Mouse (Mus musculus): ENCODE results near the gene Thsd4. TPM values are rescaled to one million over a fixed set of nuclear protein-coding genes. Genes with fewer than 3 reads are reported as not detected.
A peak's percentile ranks its signal among the peaks of the same experiment; 100 is the strongest.

The Thsd4 gene
- polyA plus RNA-seq, 1 experiment from 2014 or later, result 11.4 TPM

DNA sequence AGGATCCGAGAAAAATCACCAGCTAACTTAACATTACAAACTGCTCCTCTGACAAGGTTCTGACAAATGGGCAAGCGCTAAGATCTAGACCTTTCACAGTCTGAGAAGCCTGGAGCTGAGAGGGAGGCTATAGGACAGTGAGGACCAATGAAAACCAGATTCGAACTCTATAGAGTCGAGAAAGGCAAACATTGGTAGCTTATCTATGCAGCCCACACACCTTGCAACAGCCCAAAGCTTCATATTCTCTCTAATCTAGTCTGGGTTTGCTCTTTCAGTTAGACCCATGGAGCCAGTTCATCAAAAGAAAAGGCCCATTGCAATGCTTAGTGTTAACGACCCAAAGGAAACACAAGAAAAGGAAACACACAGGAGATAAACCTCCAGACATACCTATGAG is 252.0 kb downstream of the Thsd4 start:
- Histone ChIP-seq H3K27ac (ENCODE audit: low read depth, low read length) (no peak overlapping the region), H3K4me3 (ENCODE audit: low read depth, low read length) (no peak overlapping the region), H3K4me2 (replicated peaks; ENCODE audit: low read depth) (no peak overlapping the region), H3K9ac (ENCODE audit: low read depth, low read length) (no peak overlapping the region), H3K36me3 (ENCODE audit: control insufficient read depth, insufficient read depth) (no peaks in the 10 kb centered on the region), H3K27me3 (replicated peaks; ENCODE audit: control insufficient read depth, insufficient read depth, low read length) (no peaks in the 10 kb centered on the region), H3K9me3 (ENCODE audit: control insufficient read depth) (no peaks in the 10 kb centered on the region), H3K4me1 (replicated peaks; ENCODE audit: control insufficient read depth, insufficient read depth, low read length) (no peaks in the 10 kb centered on the region)
- 81% methylated on average over 5 of the region's 5 CpGs for WGBS
- ATAC-seq, result no peak
- no peak for TF ChIP-seq CTCF (IDR thresholded peaks at IDR 0.05; ENCODE audit: low read depth)

DNA sequence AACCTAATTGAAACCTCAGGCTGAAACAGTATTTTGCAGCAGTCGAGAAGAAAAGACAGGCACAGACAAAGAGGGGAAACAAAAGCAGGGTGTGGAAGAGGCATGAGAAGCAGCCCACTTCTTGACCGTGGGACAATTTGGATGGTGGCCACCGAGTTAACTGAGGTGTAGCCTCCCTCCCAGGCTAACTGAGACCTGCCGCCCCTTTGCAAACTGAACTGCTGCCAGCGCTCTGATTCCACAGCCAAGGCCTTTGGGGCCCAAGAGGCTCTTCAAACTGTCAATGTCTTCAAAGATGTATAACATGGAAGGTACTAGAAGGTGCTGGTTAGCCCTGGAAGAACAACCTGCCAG is 254.6 kb downstream of the Thsd4 start:
- no peak for TF ChIP-seq CTCF (IDR thresholded peaks at IDR 0.05; ENCODE audit: low read depth)
- ATAC-seq, result no peak
- Histone ChIP-seq H3K4me3 (ENCODE audit: low read depth, low read length) (no peak overlapping the region), H3K36me3 (ENCODE audit: control insufficient read depth, insufficient read depth) (no peaks in the 10 kb centered on the region), H3K9me3 (ENCODE audit: control insufficient read depth) (no peaks in the 10 kb centered on the region), H3K27ac (ENCODE audit: low read depth, low read length) (no peak overlapping the region), H3K4me1 (replicated peaks; ENCODE audit: control insufficient read depth, insufficient read depth, low read length) (peaks cover 3% of the 10 kb centered on the region; the same call in 1 of the 2 replicates), H3K4me2 (replicated peaks; ENCODE audit: low read depth) (no peak overlapping the region), H3K27me3 (replicated peaks; ENCODE audit: control insufficient read depth, insufficient read depth, low read length) (no peaks in the 10 kb centered on the region), H3K9ac (ENCODE audit: low read depth, low read length) (no peak overlapping the region)
- 89% methylated on average over 5 of the region's 5 CpGs for WGBS

DNA sequence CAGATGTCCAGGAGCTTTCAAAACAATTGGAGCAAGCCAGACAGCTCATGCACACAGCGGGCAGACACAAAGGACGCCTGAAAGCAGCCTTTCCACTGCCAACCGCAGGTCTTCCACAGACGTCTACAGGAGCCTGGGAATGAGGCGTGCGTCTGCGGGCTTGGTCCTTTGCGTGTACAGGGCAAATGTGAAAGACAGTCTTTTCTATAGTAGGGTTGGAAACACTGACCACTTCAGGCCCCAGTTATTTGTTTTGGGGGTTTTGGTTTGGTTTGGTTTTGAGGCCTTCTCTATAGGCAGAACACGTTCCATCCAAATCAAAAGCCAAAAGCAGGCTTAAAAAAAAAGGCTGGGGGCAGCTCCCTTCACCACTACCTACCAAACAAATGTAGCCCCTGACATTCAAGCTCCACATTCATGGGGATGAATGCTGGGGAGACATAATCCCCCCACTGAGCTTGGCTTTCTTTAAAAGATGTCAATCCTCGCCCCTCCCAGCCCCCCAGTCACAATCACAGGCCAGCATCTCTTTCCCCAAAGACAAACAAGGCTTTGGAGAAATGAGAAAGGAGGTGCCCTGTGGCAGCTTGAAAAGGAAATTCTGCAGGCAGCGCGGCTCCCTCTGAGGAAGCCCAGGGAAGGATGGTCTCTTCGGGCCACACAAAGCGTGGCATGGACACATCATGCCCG is 255.1 kb downstream of the Thsd4 start:
- Histone ChIP-seq H3K4me2 (replicated peaks; ENCODE audit: low read depth) (no peak overlapping the region), H3K27me3 (replicated peaks; ENCODE audit: control insufficient read depth, insufficient read depth, low read length) (no peaks in the 10 kb centered on the region), H3K36me3 (ENCODE audit: control insufficient read depth, insufficient read depth) (no peaks in the 10 kb centered on the region), H3K4me1 (replicated peaks; ENCODE audit: control insufficient read depth, insufficient read depth, low read length) (peaks cover 3% of the 10 kb centered on the region; the same call in 1 of the 2 replicates), H3K9ac (ENCODE audit: low read depth, low read length) (no peak overlapping the region), H3K27ac (ENCODE audit: low read depth, low read length) (no peak overlapping the region), H3K4me3 (ENCODE audit: low read depth, low read length) (no peak overlapping the region), H3K9me3 (ENCODE audit: control insufficient read depth) (no peaks in the 10 kb centered on the region)
- 90% methylated on average over 15 of the region's 15 CpGs for WGBS
- ATAC-seq, result no peak
- TF ChIP-seq CTCF (IDR thresholded peaks at IDR 0.05; ENCODE audit: low read depth), result no peak

- no peaks in the 10 kb centered on the region for H3K36me3 ChIP-seq (ENCODE audit: control insufficient read depth, insufficient read depth)
- H3K4me3 ChIP-seq (ENCODE audit: low read depth, low read length), result no peak overlapping the region
- H3K27me3 ChIP-seq (replicated peaks; ENCODE audit: control insufficient read depth, insufficient read depth, low read length), result no peaks in the 10 kb centered on the region
- TF ChIP-seq CTCF (IDR thresholded peaks at IDR 0.05; ENCODE audit: low read depth), result no peak
- no peak overlapping the region for H3K4me2 ChIP-seq (replicated peaks; ENCODE audit: low read depth)
- H3K27ac ChIP-seq (ENCODE audit: low read depth, low read length), result no peak overlapping the region
- no peak for ATAC-seq
- H3K9me3 ChIP-seq (ENCODE audit: control insufficient read depth), result no peaks in the 10 kb centered on the region
- 57% methylated on average over 10 of the region's 10 CpGs for WGBS
- H3K9ac ChIP-seq (ENCODE audit: low read depth, low read length), result no peak overlapping the region
- peaks cover 3% of the 10 kb centered on the region; the same call in 1 of the 2 replicates for H3K4me1 ChIP-seq (replicated peaks; ENCODE audit: control insufficient read depth, insufficient read depth, low read length)
Measured at GRCm38 (mm10) chr9:60264586-60265325, 257.1 kb downstream of the Thsd4 start.

DNA sequence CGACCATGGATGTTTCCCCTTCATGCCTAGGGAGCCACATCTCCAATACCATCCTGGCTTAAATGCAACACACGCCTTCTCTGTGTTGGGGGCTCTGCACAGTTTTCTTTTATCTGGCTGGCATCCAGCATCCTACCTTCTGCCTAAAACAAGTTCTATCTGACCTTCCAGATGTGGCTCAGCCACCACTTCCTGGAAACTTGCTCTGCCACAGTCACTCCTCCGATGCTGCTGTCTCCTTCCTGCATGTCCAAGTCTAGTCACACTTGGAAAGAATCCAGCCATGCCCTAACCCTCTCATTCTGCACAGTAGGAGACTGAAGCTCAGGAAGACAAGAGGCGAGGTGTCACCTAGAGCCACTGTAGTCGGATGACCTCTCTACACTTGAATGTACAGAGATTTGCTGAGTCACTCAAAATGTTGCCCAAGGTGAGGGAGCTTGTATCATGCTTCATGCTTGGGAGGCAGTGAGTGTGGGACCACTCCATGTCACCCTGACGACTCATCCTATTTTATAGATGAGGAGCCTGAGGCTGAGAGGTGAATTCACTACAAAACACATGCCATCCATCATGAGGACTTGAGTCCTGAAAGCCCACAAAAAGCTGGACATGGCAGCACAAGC is 259.2 kb downstream of the Thsd4 start:
- TF ChIP-seq CTCF (IDR thresholded peaks at IDR 0.05; ENCODE audit: low read depth), result no peak
- Histone ChIP-seq H3K4me1 (replicated peaks; ENCODE audit: control insufficient read depth, insufficient read depth, low read length) (peaks cover 3% of the 10 kb centered on the region; the same call in 1 of the 2 replicates), H3K9me3 (ENCODE audit: control insufficient read depth) (no peaks in the 10 kb centered on the region), H3K27ac (ENCODE audit: low read depth, low read length) (no peak overlapping the region), H3K27me3 (replicated peaks; ENCODE audit: control insufficient read depth, insufficient read depth, low read length) (no peaks in the 10 kb centered on the region), H3K4me3 (ENCODE audit: low read depth, low read length) (no peak overlapping the region), H3K36me3 (ENCODE audit: control insufficient read depth, insufficient read depth) (no peaks in the 10 kb centered on the region), H3K4me2 (replicated peaks; ENCODE audit: low read depth) (no peak overlapping the region), H3K9ac (ENCODE audit: low read depth, low read length) (no peak overlapping the region)
- ATAC-seq, result 0 out of 2 replicates have a peak, but pooled peaks have one; percentile 22
- WGBS, result 74% methylated on average over 6 of the region's 6 CpGs

DNA sequence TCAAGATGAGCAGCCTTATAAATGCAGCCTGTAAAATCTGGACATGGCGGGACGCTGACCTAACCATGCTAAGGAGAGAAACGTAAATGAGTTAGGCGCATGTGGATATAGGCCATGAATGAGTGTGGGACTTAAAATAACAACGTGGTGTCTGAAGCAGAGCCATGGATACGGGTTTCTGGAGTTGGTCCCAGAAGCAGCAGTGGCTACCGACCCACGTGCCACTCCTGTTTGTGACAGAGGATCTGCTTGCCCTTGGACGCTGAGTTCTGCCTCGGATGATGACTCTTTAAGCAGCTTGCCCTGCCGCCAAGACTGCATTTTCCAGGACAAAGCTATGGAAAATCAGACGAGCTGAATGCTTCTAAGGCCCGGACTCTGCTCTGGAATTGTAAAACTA is 262.2 kb downstream of the Thsd4 start:
- TF ChIP-seq CTCF (IDR thresholded peaks at IDR 0.05; ENCODE audit: low read depth), result no peak
- Histone ChIP-seq H3K4me3 (ENCODE audit: low read depth, low read length) (no peak overlapping the region), H3K36me3 (ENCODE audit: control insufficient read depth, insufficient read depth) (no peaks in the 10 kb centered on the region), H3K9me3 (ENCODE audit: control insufficient read depth) (no peaks in the 10 kb centered on the region), H3K27ac (ENCODE audit: low read depth, low read length) (no peak overlapping the region), H3K27me3 (replicated peaks; ENCODE audit: control insufficient read depth, insufficient read depth, low read length) (no peaks in the 10 kb centered on the region), H3K9ac (ENCODE audit: low read depth, low read length) (no peak overlapping the region), H3K4me2 (replicated peaks; ENCODE audit: low read depth) (no peak overlapping the region), H3K4me1 (replicated peaks; ENCODE audit: control insufficient read depth, insufficient read depth, low read length) (peaks cover 3% of the 10 kb centered on the region; the same call in 1 of the 2 replicates)
- WGBS, result 85% methylated on average over 13 of the region's 13 CpGs
- ATAC-seq, result no peak
